In the genomic region with DNA sequence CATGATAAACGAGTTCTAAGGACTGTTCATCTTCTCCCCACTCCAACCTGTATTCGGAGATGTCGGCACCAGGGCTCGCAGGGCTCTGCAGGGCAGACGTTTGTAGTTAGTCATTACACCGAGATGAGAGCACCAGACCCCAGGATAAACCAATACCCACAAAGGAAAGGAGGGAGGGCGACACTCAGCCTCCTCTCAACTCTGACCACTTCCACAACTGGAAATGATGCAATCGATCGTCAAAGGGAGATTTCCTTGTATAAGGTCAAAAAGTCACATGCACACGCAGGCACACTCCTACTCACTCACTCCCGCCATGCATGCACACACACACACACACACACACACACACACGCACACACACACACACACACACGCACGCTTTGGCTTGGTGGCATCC, we compare ENCODE assay signal across 19 mouse cellular contexts.
"Had no signal": no experiment of that assay in that cellular context is flagged by ENCODE, and none has a peak within 500 bp of the region (broad histone marks: within the 10 kb centered on the region; RNA-seq: fewer than 3 reads in every experiment).

No protein-coding gene starts in this region.

- H3K27ac ChIP-seq: liver, embryonic 13.5 days; liver, embryonic 15.5 days; lung, embryonic 15.5 days; midbrain, embryonic 10.5 days; midbrain, embryonic 13.5 days; neural tube, embryonic 12.5 days had no signal

- H3K27me3 ChIP-seq: liver, embryonic 13.5 days; liver, embryonic 15.5 days; lung, embryonic 15.5 days; midbrain, embryonic 13.5 days; neural tube, embryonic 12.5 days had no signal

- DNase-seq: liver, embryonic 13.5 days; liver, postnatal 0 days; lung, adult 2 months; lung, postnatal 4 days; retina, postnatal 1 day; right cerebral cortex, adult 18-20 months; right cerebral cortex, postnatal 25 days; right cerebral cortex, postnatal 4 days; spleen, adult 18-20 months; thymus, adult 18-20 months; thymus, postnatal 14 days; thymus, postnatal 36 days had no signal

- H3K4me3 ChIP-seq: liver, embryonic 13.5 days; liver, embryonic 15.5 days; lung, embryonic 15.5 days; midbrain, embryonic 10.5 days; midbrain, embryonic 13.5 days; neural tube, embryonic 12.5 days had no signal

- H3K9me3 ChIP-seq: liver, embryonic 13.5 days; liver, embryonic 15.5 days; lung, embryonic 15.5 days; midbrain, embryonic 10.5 days; midbrain, embryonic 13.5 days; neural tube, embryonic 12.5 days had no signal

- H3K4me1 ChIP-seq: liver, embryonic 13.5 days; liver, embryonic 15.5 days; lung, embryonic 15.5 days; midbrain, embryonic 13.5 days; neural tube, embryonic 12.5 days had no signal

- ATAC-seq: liver, postnatal 0 days; lung, postnatal 0 days; midbrain, embryonic 13.5 days; midbrain, embryonic 16.5 days had no signal
